Mouse (Mus musculus) skeletal muscle tissue, adult 2 months (tissue): ENCODE data around the gene Mitd1.
A peak's percentile ranks its signal among the peaks of the same experiment; 100 is the strongest.

Source experiments
- DNase-seq: peaks from one replicate; pipeline ENCODE4 v3.0.0-alpha.2; 2012; ENCODE audit warnings: low read depth, low spot score

The Mitd1 gene

GRCm38 (mm10) chr1:37890025-37890652, at the start of gene Mitd1, which contains the start of gene Mrpl30:
Gene Mitd1, minus strand, starts transcription at chr1:37890411.
Gene Mrpl30, plus strand, starts transcription at chr1:37890477.
- peak; percentile 91 for DNase-seq

GRCm38 (mm10) chr1:37931806-37932205, 41.6 kb upstream of the Mitd1 start:
- DNase-seq, result no peak

- no peak for DNase-seq
These were observed 35.8 kb upstream of the Mitd1 start for GRCm38 (mm10) chr1:37925971-37926370.

- no peak for DNase-seq
These were observed 32.3 kb upstream of the Mitd1 start for GRCm38 (mm10) chr1:37922536-37922935.

GRCm38 (mm10) chr1:37918096-37918495, 27.9 kb upstream of the Mitd1 start:
- DNase-seq, result no peak

- DNase-seq, result no peak
These were observed 27.5 kb upstream of the Mitd1 start for GRCm38 (mm10) chr1:37917666-37918065.

GRCm38 (mm10) chr1:37916393-37916792, 26.2 kb upstream of the Mitd1 start, which contains the start of gene Lyg2:
Gene Lyg2, minus strand, starts transcription at chr1:37916493.
- no peak for DNase-seq

- no peak for DNase-seq
These were observed 22.5 kb upstream of the Mitd1 start for GRCm38 (mm10) chr1:37912751-37913150.

GRCm38 (mm10) chr1:37903178-37903577, 13.0 kb upstream of the Mitd1 start:
- no peak for DNase-seq

GRCm38 (mm10) chr1:37900288-37900687, 10.1 kb upstream of the Mitd1 start:
- DNase-seq, result no peak

GRCm38 (mm10) chr1:37899816-37900215, 9.6 kb upstream of the Mitd1 start:
- DNase-seq, result no peak

GRCm38 (mm10) chr1:37894606-37895005, 4.4 kb upstream of the Mitd1 start:
- DNase-seq, result no peak

GRCm38 (mm10) chr1:37891400-37891799, 1.2 kb upstream of the Mitd1 start:
- no peak for DNase-seq

GRCm38 (mm10) chr1:37889206-37889605, 1.0 kb downstream of the Mitd1 start:
- DNase-seq, result no peak

GRCm38 (mm10) chr1:37884451-37884850, 5.8 kb downstream of the Mitd1 start:
- no peak for DNase-seq

GRCm38 (mm10) chr1:37883411-37883810, 6.8 kb downstream of the Mitd1 start:
- DNase-seq, result no peak

- no peak for DNase-seq
These were observed 12.3 kb downstream of the Mitd1 start for GRCm38 (mm10) chr1:37877736-37878460.

GRCm38 (mm10) chr1:37873157-37873556, 17.1 kb downstream of the Mitd1 start:
- no peak for DNase-seq

- DNase-seq, result peak; percentile 73
These were observed 17.8 kb downstream of the Mitd1 start for GRCm38 (mm10) chr1:37872131-37873067.

- DNase-seq, result no peak
These were observed 18.5 kb downstream of the Mitd1 start, which contains the start of gene Lipt1 for GRCm38 (mm10) chr1:37871704-37872103. Gene Lipt1, plus strand, starts transcription at chr1:37871738.

- DNase-seq, result no peak
These were observed 20.8 kb downstream of the Mitd1 start for GRCm38 (mm10) chr1:37869362-37869761.

GRCm38 (mm10) chr1:37868640-37869039, 21.6 kb downstream of the Mitd1 start:
- no peak for DNase-seq
